Mouse (Mus musculus) retina, postnatal 1 day (tissue): ENCODE measurements around the gene Creb5.

Source experiments
- DNase-seq: peaks from one replicate; pipeline ENCODE4 v3.0.0-alpha.2; 2012

Gene Creb5

GRCm38 (mm10) chr6:53549409-53549808 lies 262.3 kb downstream of the Creb5 start:
- no peak for DNase-seq

GRCm38 (mm10) chr6:53556050-53556449 lies 269.0 kb downstream of the Creb5 start:
- DNase-seq = peak; percentile 45

GRCm38 (mm10) chr6:53560928-53561327 lies 273.9 kb downstream of the Creb5 start:
- DNase-seq = peak; percentile 29

GRCm38 (mm10) chr6:53562586-53562985 lies 275.5 kb downstream of the Creb5 start:
- DNase-seq = no peak

- DNase-seq = no peak
Observed at GRCm38 (mm10) chr6:53563546-53564185, 276.6 kb downstream of the Creb5 start.

GRCm38 (mm10) chr6:53569436-53569835 lies 282.4 kb downstream of the Creb5 start:
- DNase-seq = no peak

- DNase-seq = no peak
Observed at GRCm38 (mm10) chr6:53570906-53571305, 283.8 kb downstream of the Creb5 start.

GRCm38 (mm10) chr6:53571571-53572122 lies 284.6 kb downstream of the Creb5 start:
- no peak for DNase-seq

GRCm38 (mm10) chr6:53572456-53572855 lies 285.4 kb downstream of the Creb5 start:
- DNase-seq = no peak

GRCm38 (mm10) chr6:53572979-53573710 lies 286.1 kb downstream of the Creb5 start:
- peak; percentile 94 for DNase-seq

GRCm38 (mm10) chr6:53573711-53574065 lies 286.6 kb downstream of the Creb5 start:
- DNase-seq = peak; percentile 52

- DNase-seq = no peak
Observed at GRCm38 (mm10) chr6:53574097-53574496, 287.0 kb downstream of the Creb5 start.

- DNase-seq = no peak
Observed at GRCm38 (mm10) chr6:53575191-53575590, 288.1 kb downstream of the Creb5 start.

- no peak for DNase-seq
Observed at GRCm38 (mm10) chr6:53575836-53576235, 288.8 kb downstream of the Creb5 start.

- DNase-seq = no peak
Observed at GRCm38 (mm10) chr6:53576841-53577240, 289.8 kb downstream of the Creb5 start.

- no peak for DNase-seq
Observed at GRCm38 (mm10) chr6:53577776-53578175, 290.7 kb downstream of the Creb5 start.

- DNase-seq = peak; percentile 32
Observed at GRCm38 (mm10) chr6:53580346-53580745, 293.3 kb downstream of the Creb5 start.

- peak; percentile 24 for DNase-seq
Observed at GRCm38 (mm10) chr6:53583234-53583875, 296.3 kb downstream of the Creb5 start.

- DNase-seq = no peak
Observed at GRCm38 (mm10) chr6:53584718-53585405, 297.8 kb downstream of the Creb5 start.

- no peak for DNase-seq
Observed at GRCm38 (mm10) chr6:53589746-53590145, 302.7 kb downstream of the Creb5 start.

GRCm38 (mm10) chr6:53592230-53592629 lies 305.2 kb downstream of the Creb5 start:
- no peak for DNase-seq

- DNase-seq = peak; percentile 32
Observed at GRCm38 (mm10) chr6:53593603-53594002, 306.5 kb downstream of the Creb5 start.

- DNase-seq = no peak
Observed at GRCm38 (mm10) chr6:53594316-53594715, 307.2 kb downstream of the Creb5 start.
